Mouse (Mus musculus) kidney, postnatal 14 days (tissue): ENCODE measurements around the gene Cog5.
"Not testable (repeated sequence)": the region's sequence is repeated elsewhere in the genome, so short reads cannot be mapped to it uniquely, and the experiment has no call there.

Experiments used
- DNase-seq: peaks from one replicate; pipeline ENCODE4 v3.0.0; 2022; ENCODE audit warnings: mixed read lengths

Gene Cog5

DNA sequence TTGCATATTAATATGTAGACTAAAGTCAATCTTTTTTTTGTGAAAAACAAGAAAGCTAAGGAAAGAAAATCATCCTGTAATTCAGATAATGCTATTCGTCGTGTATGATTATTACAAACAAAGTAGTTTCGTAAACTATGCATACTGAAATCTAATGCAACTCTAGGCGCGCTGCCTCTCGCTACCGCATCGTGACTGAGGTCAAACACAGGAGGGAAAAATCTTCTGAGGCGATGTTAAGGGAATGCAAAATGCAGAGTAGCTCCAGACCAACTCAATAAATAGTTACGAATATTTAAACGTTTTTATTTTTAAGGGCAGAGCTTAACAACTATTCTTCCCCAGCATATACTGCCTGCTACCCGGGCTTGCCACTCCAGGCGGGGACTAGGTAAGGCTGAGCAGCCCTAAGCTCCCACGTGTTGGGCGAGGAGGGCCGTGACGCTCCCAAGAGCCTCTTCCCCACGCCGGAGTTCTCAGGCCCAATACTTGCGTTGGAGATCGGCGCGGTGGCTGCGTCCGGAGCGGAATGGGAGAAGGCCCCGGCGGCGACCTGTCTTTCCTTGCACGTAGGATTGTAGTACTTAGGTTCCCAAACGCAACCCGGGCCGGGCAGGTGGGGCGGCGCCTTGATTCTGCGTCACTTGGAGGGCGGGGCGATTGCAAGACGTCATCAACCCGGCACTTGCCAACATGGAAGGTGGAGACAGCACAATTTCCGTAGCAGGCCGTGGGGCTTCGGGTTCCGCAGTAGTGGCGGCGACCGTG is at the start of gene Cog5, which contains the start of gene Dus4l:
Cog5 (plus strand) TSS at position 673 of the 768 bp plus-strand sequence.
Dus4l (minus strand) TSS at position 630 of the 768 bp plus-strand sequence.
- peak; percentile 97 for DNase-seq

DNA sequence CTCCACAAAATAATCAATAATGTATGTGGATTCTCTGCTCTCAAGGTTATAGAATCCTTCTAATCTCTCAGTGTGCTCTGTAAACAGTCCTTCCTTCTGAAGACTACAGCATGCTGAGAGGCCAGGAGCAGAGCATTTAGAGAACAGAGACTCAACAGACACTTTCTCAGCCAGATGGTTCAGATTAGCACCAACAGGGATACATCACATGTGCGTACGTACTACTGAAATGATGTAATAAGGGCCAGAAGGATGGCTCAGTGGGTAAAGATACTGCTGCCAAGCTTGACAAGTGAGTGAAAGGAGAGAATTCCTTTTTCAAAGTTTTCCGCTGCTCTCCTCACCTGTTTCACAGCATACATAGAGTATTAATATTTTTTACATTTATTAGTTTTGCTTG is 49.8 kb upstream of the Cog5 start:
- no peak for DNase-seq

DNA sequence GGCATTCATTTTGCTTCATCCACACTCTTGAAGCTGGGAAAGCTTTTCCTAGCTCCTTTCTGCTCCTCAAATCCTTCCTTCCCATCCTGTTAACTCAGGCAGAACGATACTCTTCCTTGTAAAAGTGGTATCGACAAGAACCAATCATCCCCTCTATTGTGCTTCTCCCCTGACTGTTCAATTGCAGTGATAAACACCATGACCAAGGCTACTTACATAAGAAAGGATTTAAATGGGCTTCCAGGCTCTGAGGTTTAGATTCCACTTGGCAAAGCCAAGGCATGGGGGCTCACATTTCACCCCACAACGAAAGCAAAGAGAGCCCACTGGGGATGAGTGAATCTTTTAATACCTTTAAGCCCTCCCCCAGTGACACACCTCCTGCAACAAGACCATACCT is 46.5 kb upstream of the Cog5 start:
- DNase-seq: no peak

DNA sequence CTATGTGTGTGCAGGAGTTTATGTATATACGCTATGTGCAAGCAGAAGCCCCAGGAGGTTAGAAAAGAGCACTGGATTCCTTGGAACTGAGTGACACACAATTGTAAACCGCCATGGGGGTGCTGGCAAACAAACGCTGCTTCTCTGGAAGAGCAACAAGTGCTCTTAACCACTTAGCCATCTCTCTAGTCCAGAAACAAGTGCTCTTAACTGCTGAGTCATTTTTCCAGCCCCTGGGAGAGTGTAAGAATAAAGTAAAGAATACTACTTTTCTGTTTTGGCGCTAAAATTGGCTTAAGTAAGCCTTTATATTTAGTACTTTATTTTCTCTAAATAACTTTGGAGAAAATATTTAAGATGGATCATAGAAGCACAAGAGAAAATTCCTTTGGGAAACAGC is 41.3 kb upstream of the Cog5 start:
- DNase-seq: no peak

DNA sequence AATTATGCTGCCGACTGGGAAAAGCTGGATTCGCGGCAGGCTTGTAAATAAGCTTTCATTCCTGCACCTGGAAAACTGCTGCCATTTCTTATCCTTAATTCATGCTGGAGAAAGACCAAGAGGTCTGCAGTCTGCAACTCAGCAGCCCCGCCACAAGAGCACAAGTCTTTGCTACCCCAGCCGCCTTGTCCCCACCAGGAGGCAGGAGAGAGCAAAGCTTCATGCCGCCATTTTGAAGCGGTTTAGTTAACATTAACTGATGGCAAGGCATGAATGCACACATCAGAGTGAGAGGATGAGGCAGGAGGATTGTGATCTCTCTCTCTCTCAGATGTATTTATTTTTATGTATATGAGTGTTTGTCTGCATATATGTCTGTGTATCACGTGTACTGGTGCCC is 34.6 kb upstream of the Cog5 start:
- no peak for DNase-seq

DNA sequence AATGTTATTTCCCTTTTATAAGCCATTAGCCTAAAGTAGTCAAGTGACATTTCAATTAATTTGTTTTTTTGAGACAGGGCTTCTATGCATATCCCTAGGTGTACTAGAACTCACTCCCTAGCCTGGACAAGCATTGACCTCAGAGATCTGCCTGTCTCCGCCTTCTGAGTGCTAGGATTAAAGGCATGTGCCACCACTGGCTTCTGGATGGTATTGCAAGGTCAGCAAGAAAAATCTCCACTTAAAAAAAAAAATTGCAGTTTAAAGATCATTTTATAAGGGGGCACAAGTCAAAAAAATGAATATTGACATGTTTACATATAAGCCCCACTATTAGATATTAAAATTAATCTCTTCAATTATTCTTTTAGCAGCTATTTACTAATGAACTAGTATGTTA is 29.7 kb upstream of the Cog5 start:
- no peak for DNase-seq

DNA sequence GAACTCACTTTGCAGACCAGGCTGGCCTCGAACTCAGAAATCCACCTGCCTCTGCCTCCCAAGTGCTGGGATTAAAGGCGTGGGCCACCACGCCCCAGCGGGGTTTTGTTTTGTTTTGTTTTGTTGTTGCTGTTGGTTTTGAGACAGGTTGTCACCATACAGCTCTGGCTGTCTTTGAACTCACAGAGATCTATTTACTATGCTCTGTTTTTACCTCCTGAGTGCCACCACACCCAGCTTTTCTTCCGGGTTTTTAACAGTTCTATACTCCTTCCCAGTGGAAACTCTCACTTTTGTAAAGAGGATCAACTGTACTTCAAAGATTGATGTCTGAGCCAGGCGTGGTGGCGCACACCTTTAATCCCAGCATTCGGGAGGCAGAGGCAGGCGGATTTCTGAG is 26.3 kb upstream of the Cog5 start:
- not testable (repeated sequence) for DNase-seq

DNA sequence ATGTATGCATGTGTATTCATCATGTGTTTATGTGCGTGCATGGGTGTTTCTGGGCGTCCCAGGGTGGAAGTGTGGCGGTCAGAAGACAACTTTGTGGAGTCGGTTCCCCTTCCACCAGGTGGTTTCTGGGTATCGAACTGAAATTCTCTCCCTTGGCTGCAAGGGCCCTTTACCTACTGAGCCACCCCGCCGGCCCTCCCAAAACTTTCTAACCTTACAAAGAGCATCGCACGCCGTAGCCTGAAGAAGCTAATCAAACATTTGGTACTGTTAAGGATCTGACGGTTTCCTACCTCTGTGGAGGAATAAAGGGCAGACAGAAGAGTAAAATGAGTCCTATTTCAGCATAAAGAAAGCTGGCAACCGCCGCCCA is 20.7 kb upstream of the Cog5 start:
- DNase-seq: no peak

DNA sequence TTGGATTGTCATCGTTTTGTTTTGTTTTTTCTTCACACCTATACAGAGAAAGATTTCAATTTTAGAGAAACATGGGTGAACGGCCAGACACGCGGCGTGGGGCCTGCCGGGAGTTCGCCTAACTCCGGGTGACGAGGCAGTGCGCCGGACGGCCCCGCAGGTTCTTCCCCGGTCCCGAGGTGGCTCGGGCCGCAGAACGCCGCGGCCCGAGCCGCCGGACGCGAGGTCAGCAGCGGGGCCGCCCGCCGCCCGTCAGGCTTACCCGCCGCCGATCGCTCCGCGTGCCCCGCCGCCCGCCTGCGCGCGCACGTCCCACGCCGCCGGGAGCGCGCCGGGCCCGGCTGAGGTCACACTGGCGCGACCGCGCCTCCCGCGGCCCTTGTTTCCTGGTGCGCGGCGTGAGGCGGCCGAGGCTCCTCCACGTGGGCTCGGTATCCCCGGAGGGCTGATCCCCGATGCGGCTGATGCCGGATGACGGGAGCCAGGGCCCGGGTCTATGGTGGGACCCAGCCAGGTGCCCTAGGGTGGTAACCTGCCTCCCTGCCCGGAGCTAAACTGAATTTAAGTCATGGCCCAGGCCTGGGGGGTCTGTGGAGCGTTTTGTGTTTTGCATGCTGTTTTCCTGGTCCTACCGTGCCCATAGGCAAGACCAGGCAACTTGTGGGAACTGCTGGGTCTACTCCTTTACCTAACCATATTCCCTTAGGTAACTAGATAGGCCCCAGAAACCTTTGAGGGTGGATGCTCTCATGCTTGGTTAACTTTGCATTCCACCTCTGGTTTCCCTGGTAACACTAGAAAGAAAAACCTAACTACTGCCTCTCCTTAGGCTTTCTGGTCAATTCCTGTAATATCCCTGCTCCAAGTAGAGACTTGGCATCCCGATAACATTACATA is 20.1 kb upstream of the Cog5 start, which contains the start of gene Bcap29:
Bcap29 (minus strand) TSS at position 316 of the 897 bp plus-strand sequence.
- peak; percentile 88 for DNase-seq

DNA sequence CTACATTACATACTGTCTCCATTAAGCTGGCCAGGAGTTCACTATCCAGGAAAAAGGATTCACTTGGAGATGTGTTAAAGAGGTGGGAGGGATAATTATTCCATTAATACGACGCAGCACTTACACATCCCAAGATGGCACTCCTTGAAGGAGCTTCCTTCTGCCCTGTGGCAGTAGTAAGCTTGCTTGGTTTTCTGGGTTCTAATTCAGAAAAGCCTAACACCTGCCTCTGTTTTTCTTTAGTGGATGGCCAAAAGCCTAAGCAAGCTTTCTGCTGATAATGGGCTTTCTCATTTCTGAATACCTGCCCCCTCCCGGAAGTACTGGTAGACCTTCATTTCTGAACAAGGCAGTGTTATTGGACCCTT is 19.4 kb upstream of the Cog5 start:
- no peak for DNase-seq

DNA sequence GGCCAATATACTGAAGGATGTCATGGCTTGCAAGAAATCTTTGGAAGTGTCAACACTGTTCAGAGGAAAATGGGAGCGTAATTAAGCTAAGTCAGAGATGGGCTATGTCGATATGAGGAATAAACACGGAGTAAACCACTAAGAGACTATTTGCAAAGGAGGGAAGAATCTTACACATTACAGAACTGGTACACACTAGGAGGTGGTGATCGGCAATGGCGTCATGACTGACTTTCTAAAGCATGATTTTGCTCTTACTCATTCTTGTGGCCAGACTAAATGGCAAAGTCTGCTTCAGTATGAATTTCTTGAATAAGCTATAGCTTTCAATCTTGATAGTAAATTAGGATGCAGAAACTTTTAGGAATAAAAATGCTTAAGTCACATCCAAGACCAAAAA is 1.1 kb upstream of the Cog5 start:
- no peak for DNase-seq

DNA sequence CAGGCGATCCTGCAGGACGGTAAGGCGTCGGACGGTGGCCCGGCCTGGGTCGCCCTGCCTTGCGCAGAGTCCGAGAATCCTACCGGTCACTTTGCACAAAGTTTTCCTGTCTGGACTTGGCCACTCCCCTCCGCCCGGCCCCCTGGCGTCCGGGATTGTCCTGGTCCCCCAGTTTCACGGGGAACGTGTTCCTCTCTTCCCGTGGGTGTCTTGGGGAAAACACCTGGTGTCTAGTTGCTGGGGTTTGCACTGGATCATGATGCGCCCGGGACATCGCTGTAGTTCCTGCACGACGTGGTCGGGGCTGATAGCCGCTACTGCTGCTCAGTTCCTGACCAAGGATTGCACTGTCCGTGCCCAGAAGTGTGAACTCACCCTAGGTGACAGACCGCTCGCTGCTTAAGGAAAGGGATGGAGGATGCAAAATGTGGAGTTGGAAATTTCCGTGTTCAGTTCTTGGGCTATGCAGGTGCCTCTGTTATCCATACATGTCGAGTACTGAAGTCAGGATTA is 352 bp downstream of the Cog5 start:
- no peak for DNase-seq

DNA sequence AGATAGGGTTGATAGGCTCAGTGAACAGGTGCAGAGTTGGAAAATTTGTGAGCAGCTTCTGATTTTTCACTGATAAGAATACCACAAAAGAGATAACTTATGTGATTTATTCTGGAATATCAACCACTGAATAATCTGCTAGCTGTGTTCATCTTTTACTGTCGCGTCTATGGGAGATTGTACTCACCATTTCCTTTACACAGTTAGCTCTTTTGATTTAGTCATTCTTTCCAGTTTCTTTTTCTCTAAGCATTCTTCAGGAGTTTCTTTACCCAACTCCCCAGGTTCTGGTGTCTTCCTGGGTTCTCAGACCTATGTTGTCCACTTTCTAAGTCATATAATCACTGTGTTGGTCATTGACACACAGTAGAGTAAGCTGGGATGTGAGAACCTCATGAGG is 2.2 kb downstream of the Cog5 start:
- DNase-seq: no peak

DNA sequence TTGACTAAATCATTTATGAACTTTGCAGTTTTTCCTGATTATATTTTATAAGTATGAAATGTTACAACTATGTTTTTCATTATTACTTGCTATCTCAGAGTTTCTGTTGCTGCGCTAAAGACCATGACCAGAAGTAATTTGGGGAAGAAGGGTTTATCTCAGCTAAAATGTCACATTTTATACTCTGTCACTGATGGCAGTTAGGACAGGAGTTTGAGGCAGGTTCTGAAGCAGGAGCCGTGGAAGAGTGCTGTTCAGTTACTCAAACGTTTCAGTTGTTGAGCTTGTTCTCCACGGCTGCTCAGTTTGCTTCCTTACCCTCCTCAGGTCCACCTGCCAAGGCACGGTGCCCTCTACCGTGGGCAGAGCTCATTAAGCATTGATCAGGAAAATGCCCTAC is 11.3 kb downstream of the Cog5 start:
- DNase-seq: no peak

DNA sequence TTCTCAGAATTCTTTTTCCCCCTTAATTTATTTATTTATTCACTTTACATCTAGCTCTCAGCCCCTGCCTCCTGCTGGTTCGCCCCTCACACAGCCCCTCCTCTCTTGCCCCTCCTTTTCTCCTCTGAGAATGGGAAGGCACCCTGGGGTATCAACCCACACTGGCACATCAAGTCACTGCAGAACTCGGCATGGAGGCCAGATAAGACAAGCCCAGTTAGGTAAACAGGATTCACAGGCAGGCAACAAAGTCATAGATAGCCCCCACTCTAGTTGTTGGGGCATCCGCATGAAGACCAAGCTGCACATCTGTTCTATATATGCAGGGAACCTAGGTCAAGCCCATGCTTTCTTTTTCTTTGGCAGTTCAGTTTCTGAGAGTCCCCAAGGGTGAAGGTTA is 12.5 kb downstream of the Cog5 start:
- DNase-seq: no peak

DNA sequence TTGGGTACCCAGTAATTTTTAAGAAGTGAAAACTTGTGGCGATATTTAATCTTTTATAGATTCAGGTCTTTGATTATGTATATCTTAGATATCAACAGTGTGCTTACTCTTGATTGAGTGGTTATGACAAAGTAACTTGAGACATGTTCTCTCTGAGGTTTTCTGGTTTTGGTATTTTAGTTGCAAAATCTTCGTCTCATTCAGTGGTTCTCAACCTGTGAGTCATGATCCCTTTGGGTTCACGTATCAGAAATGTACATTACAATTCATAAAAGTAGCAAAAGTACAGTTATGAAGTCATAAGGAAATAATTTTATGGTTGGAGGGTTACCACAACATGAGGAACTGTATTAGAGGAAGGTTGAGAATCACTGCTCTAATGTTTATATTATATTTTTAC is 32.0 kb downstream of the Cog5 start:
- no peak for DNase-seq

DNA sequence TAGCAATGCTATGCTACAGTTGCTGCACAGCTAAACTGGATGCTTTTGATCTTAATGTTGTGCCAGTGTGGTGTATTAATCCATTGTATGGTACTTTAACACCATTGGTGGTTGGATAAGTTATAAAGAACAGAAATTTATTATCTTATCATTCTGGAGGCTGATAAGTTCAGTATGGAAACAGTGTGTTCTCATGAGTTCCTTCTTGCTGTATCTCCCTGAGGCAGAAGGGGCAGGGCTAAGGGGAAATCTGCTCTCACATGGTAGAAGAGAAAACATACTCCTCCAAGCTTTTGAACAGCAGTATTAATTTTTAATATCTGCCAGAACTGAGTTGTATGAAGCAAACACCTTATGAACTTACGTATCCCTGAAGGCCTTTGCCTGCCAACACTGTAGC is 38.6 kb downstream of the Cog5 start:
- no peak for DNase-seq

DNA sequence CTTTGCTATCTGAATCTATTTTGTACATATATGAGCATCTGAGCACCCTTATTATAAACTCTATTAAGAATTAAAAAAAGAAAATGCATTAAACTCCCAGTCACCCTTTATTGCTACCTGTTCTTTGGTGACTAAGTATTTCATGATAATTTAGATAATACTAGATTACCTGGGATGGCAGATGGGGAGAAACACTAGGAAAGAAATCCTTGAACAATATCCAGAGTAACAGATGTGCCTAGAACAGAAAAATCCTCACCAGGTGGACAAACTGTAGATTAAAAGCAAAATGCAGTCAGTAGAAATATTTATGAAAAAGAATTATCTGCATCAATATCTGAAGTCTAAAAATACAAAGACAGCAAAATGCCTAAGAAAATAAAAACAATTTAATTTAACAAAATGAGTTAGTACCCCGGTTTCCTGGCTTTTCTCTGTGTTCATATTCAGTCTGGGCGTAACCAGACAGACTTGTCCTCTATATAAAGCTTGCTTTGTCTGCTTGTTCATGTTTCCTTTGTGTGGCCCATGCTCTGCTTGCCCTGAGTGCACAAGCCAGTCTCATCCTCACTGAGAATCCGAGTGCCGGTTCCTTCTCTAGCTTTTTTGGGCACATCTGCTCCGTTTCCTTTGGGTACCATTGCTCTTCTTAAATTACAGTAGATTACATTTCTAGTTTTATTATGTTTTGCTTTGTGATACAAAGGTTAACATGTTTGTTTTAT is 46.1 kb downstream of the Cog5 start:
- DNase-seq: no peak

DNA sequence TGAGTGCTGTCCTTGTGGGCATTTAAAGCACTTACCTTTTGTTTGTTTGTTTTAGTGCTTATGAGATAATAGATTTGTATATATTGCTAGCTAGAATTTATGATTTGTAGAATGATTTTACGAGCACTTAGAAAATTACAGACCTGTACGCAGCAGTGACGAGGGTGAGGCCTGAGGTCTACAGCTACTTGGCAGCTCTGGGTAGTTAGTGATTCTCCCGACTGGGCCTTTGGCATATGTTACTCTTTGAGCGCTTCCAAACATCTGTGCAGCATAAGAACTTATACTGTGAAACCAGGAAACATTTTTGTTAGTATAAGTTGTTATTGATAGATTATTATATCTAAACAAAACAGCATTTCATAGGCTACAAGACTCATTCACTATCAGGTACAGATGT is 46.7 kb downstream of the Cog5 start:
- DNase-seq: no peak

DNA sequence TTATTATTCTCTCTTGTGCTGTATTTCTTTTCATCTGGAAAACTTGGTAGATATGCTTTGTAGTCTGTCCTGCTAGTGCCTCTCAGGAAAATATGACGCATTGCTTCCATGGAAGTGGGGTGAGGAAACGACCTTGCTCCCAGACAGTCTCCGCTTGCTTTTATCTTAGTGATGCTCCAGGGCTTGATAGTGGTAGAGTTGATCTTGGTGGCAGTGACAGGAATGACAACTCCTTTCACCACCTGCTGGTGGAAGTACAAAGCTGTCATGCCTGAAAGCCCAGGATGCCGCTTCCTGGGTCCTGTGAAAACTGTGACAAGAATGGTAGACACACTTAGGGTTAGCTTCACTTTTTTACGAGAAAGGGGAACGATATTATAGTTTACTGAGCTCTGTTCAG is 49.2 kb downstream of the Cog5 start:
- DNase-seq: no peak

DNA sequence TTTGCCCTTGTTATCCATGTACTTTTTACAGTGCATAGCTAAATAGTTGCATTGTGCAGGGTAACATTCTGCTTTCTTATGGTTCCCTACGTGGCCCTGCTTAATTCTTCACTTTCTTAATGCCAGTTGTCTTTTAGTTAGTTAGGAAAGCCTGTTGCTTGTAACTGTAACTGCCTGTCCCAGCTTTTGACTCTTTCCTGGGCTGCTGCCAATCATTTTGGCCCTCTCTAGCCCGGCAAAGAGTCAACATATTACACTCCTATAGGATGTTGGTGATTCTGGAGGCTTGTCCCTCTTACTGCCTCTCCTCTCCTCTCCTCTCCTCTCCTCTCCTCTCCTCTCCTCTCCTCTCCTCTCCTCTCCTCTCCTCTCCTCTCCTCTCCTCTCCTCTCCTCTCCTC is 51.5 kb downstream of the Cog5 start:
- DNase-seq: no peak

DNA sequence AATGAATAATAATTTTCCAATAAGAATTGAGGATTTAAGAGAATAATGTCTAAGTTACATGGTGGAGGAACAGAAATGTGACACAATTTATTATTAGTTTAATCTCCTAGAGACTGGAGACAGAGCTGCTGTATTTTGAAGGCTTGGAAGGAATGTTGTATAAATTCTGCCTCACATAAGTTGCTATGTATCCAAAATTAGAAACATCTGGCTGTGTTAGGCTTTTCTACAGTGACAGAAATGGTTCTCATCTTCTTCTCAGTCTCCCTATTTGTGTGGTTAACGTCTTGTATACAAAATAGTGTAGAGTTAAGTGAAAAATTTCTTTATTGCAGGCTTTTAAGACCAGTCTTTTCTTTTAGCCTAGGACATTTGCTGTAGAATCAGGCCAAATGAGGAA is 52.9 kb downstream of the Cog5 start:
- no peak for DNase-seq

DNA sequence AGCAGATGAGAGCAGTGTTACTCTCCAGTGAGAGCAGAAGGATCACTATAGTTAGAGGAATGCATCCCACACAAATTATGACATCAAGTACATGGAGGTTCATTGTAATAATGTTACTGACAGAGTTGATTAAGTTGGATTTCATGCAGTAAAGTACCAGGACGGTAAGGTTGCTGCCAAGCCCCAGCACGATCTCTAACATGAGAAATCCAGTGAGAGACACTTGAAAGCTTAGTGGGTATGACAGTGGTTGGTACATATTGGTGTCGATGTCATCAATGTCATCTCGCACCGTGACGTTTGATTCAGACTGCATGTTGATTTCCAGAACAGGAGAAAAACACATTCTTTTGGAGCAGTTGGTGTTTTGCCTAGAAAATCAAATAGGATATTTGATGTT is 55.0 kb downstream of the Cog5 start:
- DNase-seq: no peak
